Mouse (Mus musculus) kidney, postnatal 0 days (tissue): ENCODE measurements around the gene Lurap1. TPM values are rescaled to one million over a fixed set of nuclear protein-coding genes. Genes with fewer than 3 reads are reported as not detected.

Source experiments
- ATAC-seq: fragments of 200-750 bp; cut with Nextera tagmentation; replicated peaks from 2 replicates; pipeline ENCODE4 v1.8.0; 2017; ENCODE audit warnings: low read depth, moderate number of reproducible peaks, moderate TSS enrichment, moderate library complexity; ENCODE audit not compliant: low FRiP score
- DNase-seq: peaks from one replicate; pipeline ENCODE4 v3.0.0-alpha.2; 2016; ENCODE audit warnings: low spot score
- H3K27ac ChIP-seq: fragments of 300-500 bp; sonication (generic); 2 replicates; pipeline ENCODE4 v1.5.1; 2014; ENCODE audit warnings: mild to moderate bottlenecking
- H3K27me3 ChIP-seq: fragments of 300-500 bp; sonication (generic); 2 replicates; pipeline ENCODE4 v1.6.1; 2014; ENCODE audit warnings: low read length, mixed read lengths; ENCODE audit not compliant: insufficient read depth
- H3K36me3 ChIP-seq: fragments of 300-500 bp; sonication (generic); 2 replicates; pipeline ENCODE4 v1.6.1; 2014; ENCODE audit warnings: low read length, mixed read lengths; ENCODE audit not compliant: insufficient read depth
- H3K4me1 ChIP-seq: fragments of 300-500 bp; sonication (generic); replicated peaks from 2 replicates; pipeline ENCODE4 v1.6.1; 2014; ENCODE audit warnings: antibody characterized with exemption, low read length, mixed read lengths; ENCODE audit not compliant: insufficient read depth
- H3K4me2 ChIP-seq: fragments of 300-500 bp; sonication (generic); 2 replicates; pipeline ENCODE4 v1.6.1; 2014; ENCODE audit warnings: mild to moderate bottlenecking, low read length, moderate library complexity, mixed read lengths
- H3K4me3 ChIP-seq: fragments of 300-500 bp; sonication (generic); replicated peaks from 2 replicates; pipeline ENCODE4 v1.5.1; 2014; ENCODE audit warnings: low read depth, low read length
- H3K9ac ChIP-seq: fragments of 300-500 bp; sonication (generic); 2 replicates; pipeline ENCODE4 v1.6.1; 2014; ENCODE audit warnings: low read depth, low read length
- H3K9me3 ChIP-seq: fragments of 300-500 bp; sonication (generic); replicated peaks from 2 replicates; pipeline ENCODE4 v1.6.1; 2016; ENCODE audit warnings: low read length, inconsistent platforms, mixed read lengths
- CTCF ChIP-seq: IDR thresholded peaks from 2 replicates; pipeline ENCODE4 v1.5.1; 2016; ENCODE audit warnings: antibody characterized with exemption, low read depth, mild to moderate bottlenecking, moderate library complexity
- WGBS: fragments of 180-500 bp; shearing (Covaris S2); extraction: QIAGEN DNeasy Blood & Tissue Kit; methylation state at CpG from one replicate; pipeline ENCODE4 v1.1.7; 2014; 5-methylcytosine and 5-hydroxymethylcytosine counted together
- polyA plus RNA-seq: library from polyadenylated mRNA; unstranded; fragments of >200 nt; fragmentation: Nextera tagmentation; extraction: Ambion mirVana; gene quantifications from 2 replicates; pipeline ENCODE4 v1.2.1, GENCODE M21; 2015

Lurap1 gene
- polyA plus RNA-seq, 1 experiment from 2014 or later = 4.9 TPM

DNA sequence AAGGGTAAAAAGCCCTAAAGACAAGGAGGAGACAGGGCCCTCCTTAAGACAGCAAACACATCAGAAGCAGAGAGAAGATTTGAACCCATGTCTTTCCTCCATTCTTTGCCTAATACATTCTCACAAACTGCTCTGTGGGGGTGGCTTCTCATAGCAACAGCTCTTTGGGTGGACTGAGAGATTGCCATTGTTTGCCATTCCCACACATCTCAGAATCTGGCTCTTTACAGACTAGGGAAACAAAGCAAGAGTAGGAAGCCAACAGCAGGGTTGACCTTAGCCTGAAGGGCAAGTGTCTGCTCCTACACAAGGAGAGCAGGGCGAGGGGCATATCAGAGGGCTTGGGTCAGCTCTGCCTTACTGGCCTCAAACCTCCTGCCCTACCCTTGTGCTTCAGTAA is 9.4 kb downstream of the Lurap1 start:
- TF ChIP-seq CTCF = no peak
- Histone ChIP-seq H3K4me2 (no peak overlapping the region), H3K36me3 (no peaks in the 10 kb centered on the region), H3K9me3 (no peaks in the 10 kb centered on the region), H3K4me1 (no peaks in the 10 kb centered on the region), H3K27me3 (no peaks in the 10 kb centered on the region), H3K27ac (no peak overlapping the region), H3K9ac (no peak overlapping the region), H3K4me3 (no peak overlapping the region)
- WGBS = 90% methylated on average over 1 of the region's 1 CpGs
- ATAC-seq = no peak
- DNase-seq = no peak

- no peaks in the 10 kb centered on the region for H3K9me3 ChIP-seq
- ATAC-seq = no peak
- H3K4me2 ChIP-seq = no peak overlapping the region
- no peak for DNase-seq
- TF ChIP-seq CTCF = no peak
- H3K36me3 ChIP-seq = no peaks in the 10 kb centered on the region
- no peak overlapping the region for H3K27ac ChIP-seq
- H3K4me1 ChIP-seq = no peaks in the 10 kb centered on the region
- H3K27me3 ChIP-seq = no peaks in the 10 kb centered on the region
- no peak overlapping the region for H3K9ac ChIP-seq
- H3K4me3 ChIP-seq = no peak overlapping the region
- 64% methylated on average over 7 of the region's 7 CpGs for WGBS
Measured at GRCm38 (mm10) chr4:116140801-116141574, 10.2 kb downstream of the Lurap1 start.

- TF ChIP-seq CTCF = no peak
- H3K36me3 ChIP-seq = no peaks in the 10 kb centered on the region
- no peak overlapping the region for H3K4me3 ChIP-seq
- no peak overlapping the region for H3K4me2 ChIP-seq
- H3K4me1 ChIP-seq = no peaks in the 10 kb centered on the region
- DNase-seq = no peak
- WGBS = 61% methylated on average over 13 of the region's 13 CpGs
- H3K9me3 ChIP-seq = no peaks in the 10 kb centered on the region
- no peak overlapping the region for H3K9ac ChIP-seq
- ATAC-seq = no peak
- no peak overlapping the region for H3K27ac ChIP-seq
- H3K27me3 ChIP-seq = no peaks in the 10 kb centered on the region
Measured at GRCm38 (mm10) chr4:116137421-116137996, 13.6 kb downstream of the Lurap1 start.

DNA sequence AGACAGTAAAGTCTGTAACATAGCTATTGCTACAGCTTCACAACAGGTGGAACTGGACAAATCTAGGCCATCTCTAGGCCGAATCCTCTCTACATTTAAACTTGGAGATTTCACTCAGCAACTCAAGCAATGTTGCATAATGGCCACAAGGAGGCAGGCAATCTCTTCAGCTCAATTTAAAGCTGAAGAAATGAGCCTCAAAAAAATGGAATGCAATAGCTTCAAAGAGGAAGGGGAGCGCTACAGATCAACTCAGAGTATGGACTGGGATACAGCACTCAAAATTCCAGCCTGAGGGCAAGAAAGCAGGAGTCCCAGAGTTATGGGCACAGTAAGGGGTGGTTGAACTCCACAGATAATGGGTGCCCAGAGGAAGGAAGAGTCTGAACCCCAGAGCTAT is 16.1 kb downstream of the Lurap1 start:
- H3K4me2 ChIP-seq = no peak overlapping the region
- H3K9ac ChIP-seq = no peak overlapping the region
- no peaks in the 10 kb centered on the region for H3K27me3 ChIP-seq
- no peak overlapping the region for H3K27ac ChIP-seq
- peak; percentile 86 for DNase-seq
- WGBS = 25% methylated on average over 2 of the region's 2 CpGs
- ATAC-seq = no peak
- no peaks in the 10 kb centered on the region for H3K36me3 ChIP-seq
- no peak overlapping the region for H3K4me3 ChIP-seq
- no peaks in the 10 kb centered on the region for H3K9me3 ChIP-seq
- H3K4me1 ChIP-seq = no peaks in the 10 kb centered on the region
- TF ChIP-seq CTCF = peak; percentile 91

- H3K9me3 ChIP-seq = no peaks in the 10 kb centered on the region
- no peak for DNase-seq
- no peaks in the 10 kb centered on the region for H3K36me3 ChIP-seq
- no peak overlapping the region for H3K4me3 ChIP-seq
- H3K4me2 ChIP-seq = no peak overlapping the region
- WGBS = 69% methylated on average over 4 of the region's 4 CpGs
- ATAC-seq = no peak
- H3K27me3 ChIP-seq = no peaks in the 10 kb centered on the region
- no peaks in the 10 kb centered on the region for H3K4me1 ChIP-seq
- no peak overlapping the region for H3K9ac ChIP-seq
- no peak overlapping the region for H3K27ac ChIP-seq
- no peak for TF ChIP-seq CTCF
Measured at GRCm38 (mm10) chr4:116133126-116133525, 18.0 kb downstream of the Lurap1 start.

DNA sequence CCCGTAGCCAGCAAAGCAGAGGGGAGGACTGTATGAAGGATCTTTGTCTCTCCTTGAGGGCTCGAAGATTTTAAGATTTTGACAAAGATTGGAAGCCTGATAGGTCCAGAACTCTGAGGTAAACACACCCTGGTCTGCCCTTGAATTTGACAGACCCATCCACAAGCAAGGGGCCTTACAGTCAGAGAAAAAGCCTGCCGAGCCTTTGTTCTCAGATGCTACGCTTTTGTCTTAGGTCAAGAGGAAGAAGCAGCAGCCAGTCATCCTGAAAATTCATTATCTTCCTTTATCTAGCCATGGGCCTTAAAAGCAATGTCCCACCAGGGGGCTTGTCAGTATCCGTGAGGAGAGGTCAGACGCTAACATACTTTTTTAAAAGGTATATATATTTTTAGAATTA is 23.2 kb downstream of the Lurap1 start:
- no peak for DNase-seq
- Histone ChIP-seq H3K27ac (no peak overlapping the region), H3K9me3 (no peaks in the 10 kb centered on the region), H3K36me3 (no peaks in the 10 kb centered on the region), H3K4me2 (no peak overlapping the region), H3K27me3 (no peaks in the 10 kb centered on the region), H3K4me1 (0 out of 2 replicates have a peak, but pooled peaks cover 3% of the 10 kb centered on the region), H3K9ac (no peak overlapping the region), H3K4me3 (no peak overlapping the region)
- ATAC-seq = no peak
- WGBS = 74% methylated on average over 6 of the region's 6 CpGs
- TF ChIP-seq CTCF = no peak
